Mouse (Mus musculus): ENCODE data around the gene Tstd2.

DNA sequence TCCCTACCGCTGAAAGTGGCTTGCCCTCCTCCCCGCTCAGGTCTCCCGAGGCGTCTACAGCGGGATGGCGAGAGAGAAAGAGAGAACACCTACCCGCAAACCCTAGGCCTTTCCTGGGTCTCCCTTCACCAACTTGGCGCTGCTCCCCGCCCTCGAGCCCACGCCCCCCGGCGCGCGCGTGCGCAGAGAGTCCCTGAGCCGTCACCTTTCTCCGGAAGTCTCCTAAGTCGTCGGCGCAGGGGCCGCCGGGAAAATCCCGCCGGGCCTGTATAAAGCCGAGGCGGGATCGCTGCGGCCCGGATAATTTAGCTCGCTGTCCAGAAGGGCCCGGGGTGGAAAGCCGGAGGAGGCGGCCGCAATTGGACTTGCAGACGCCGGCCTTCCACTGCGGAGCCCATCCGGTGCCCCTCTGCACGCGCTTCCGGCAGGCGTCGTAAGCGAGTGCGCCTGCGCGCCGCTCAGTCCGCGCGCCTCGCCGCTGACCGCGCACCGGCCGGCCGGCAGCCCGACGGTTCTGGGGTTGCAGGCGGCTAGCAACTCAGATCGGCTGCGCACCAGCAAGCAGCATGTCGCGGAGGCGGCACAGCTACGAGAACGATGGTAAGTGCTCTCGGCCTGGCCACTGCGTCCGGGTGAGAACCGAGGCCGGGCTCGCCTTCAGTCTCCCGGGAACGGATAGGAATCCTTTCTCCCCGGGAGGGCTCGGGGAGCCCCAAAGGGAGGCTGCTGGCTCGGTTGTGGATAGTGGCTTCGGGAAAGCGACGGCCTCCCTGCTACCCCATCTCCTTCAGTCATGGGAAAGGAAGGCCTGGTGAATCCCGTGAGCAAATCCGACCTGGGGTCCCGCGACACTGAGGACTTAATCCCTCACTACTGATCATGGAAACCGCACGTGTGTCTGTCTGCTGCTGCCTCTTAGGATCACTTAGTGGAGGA is at the start of gene Tstd2, which contains the start of gene Ncbp1:
- TF ChIP-seq CTCF (IDR thresholded peaks at IDR 0.05; ENCODE audit: borderline replicate concordance, insufficient read depth, low read length) (no peak), POLR2A (IDR thresholded peaks at IDR 0.05; ENCODE audit: low read depth, low read length) (peak; percentile 95)
